Mouse (Mus musculus) liver, embryonic 15.5 days (tissue): Measurements from ENCODE around the gene Olfr1181. TPM values are rescaled to one million over a fixed set of nuclear protein-coding genes. Genes with fewer than 3 reads are reported as not detected.
"Not testable (repeated sequence)": the region's sequence is repeated elsewhere in the genome, so short reads cannot be mapped to it uniquely, and the experiment has no call there.

Source experiments
- ATAC-seq: fragments of 200-750 bp; cut with Nextera tagmentation; 2 replicates; pipeline ENCODE4 v1.8.0; 2017; ENCODE audit warnings: moderate number of reproducible peaks, mild to moderate bottlenecking, moderate library complexity; ENCODE audit not compliant: insufficient read depth
- H3K27ac ChIP-seq: fragments of 300-500 bp; sonication (generic); replicated peaks from 2 replicates; pipeline ENCODE4 v1.5.1; 2015; ENCODE audit warnings: mild to moderate bottlenecking, inconsistent platforms
- H3K27me3 ChIP-seq: fragments of 300-500 bp; sonication (generic); 2 replicates; pipeline ENCODE4 v1.6.1; 2015; ENCODE audit warnings: mild to moderate bottlenecking, inconsistent platforms
- H3K36me3 ChIP-seq: fragments of 300-500 bp; sonication (generic); replicated peaks from 2 replicates; pipeline ENCODE4 v1.6.1; 2015; ENCODE audit warnings: moderate library complexity, mild to moderate bottlenecking, inconsistent platforms
- H3K4me1 ChIP-seq: fragments of 300-500 bp; sonication (generic); replicated peaks from 2 replicates; pipeline ENCODE4 v1.6.1; 2015; ENCODE audit warnings: inconsistent platforms
- H3K4me2 ChIP-seq: fragments of 300-500 bp; sonication (generic); 2 replicates; pipeline ENCODE4 v1.6.1; 2015; ENCODE audit warnings: moderate library complexity, mild to moderate bottlenecking, inconsistent platforms
- H3K4me3 ChIP-seq: fragments of 300-500 bp; sonication (generic); replicated peaks from 2 replicates; pipeline ENCODE4 v1.5.1; 2015; ENCODE audit warnings: mild to moderate bottlenecking, inconsistent platforms
- H3K9ac ChIP-seq: fragments of 300-500 bp; sonication (generic); 2 replicates; pipeline ENCODE4 v1.6.1; 2015; ENCODE audit warnings: moderate library complexity, mild to moderate bottlenecking, inconsistent platforms
- H3K9me3 ChIP-seq: fragments of 300-500 bp; sonication (generic); replicated peaks from 2 replicates; pipeline ENCODE4 v1.6.1; 2016; ENCODE audit warnings: inconsistent platforms
- WGBS: fragments of 180-500 bp; shearing (Covaris S2); methylation state at CpG from one replicate; pipeline ENCODE4 v1.1.7; 2015; ENCODE audit warnings: mixed read lengths; ENCODE audit not compliant: insufficient replicate concordance; 5-methylcytosine and 5-hydroxymethylcytosine counted together
- polyA plus RNA-seq: library from polyadenylated mRNA; unstranded; fragments of >200 nt; fragmentation: Nextera tagmentation; extraction: Ambion mirVana; gene quantifications from 2 replicates; pipeline ENCODE4 v1.2.1, GENCODE M21; 2015

Olfr1181 gene
- polyA plus RNA-seq = not detected in 2 replicates

DNA sequence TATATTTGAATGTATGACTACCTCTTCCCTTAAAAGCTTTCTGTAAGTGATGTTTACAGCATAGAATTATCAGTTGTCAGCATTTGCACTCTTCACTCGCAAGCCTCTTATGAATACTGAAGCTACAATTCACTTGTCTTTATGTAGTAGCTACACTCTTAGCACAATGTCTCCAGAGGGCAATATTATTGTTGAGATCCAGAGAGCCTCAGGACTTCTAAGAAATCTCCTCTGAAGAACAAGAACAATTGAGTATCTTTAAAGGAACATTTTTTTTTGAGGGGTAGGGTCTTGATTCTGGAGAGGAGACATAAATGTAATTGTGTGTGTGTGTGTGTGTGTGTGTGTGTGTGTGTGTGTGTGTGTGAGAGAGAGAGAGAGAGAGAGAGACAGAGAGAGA, at the start of gene Olfr1181:
TSS of gene Olfr1181 (minus strand) at position 101 of the 400 bp plus-strand sequence.
- H3K9ac ChIP-seq = no peak within 1 kb of the TSS
- ATAC-seq = no peak
- no peaks in the 10 kb centered on the region for H3K27me3 ChIP-seq
- no peak within 1 kb of the TSS for H3K27ac ChIP-seq
- 62% methylated on average over 1 of the region's 1 CpGs for WGBS
- no peaks in the 10 kb centered on the region for H3K36me3 ChIP-seq
- no peak within 1 kb of the TSS for H3K4me2 ChIP-seq
- no peaks in the 10 kb centered on the region for H3K4me1 ChIP-seq
- no peak within 1 kb of the TSS for H3K4me3 ChIP-seq
- H3K9me3 ChIP-seq = 0 out of 2 replicates have a peak, but pooled peaks cover 2% of the 10 kb centered on the region

DNA sequence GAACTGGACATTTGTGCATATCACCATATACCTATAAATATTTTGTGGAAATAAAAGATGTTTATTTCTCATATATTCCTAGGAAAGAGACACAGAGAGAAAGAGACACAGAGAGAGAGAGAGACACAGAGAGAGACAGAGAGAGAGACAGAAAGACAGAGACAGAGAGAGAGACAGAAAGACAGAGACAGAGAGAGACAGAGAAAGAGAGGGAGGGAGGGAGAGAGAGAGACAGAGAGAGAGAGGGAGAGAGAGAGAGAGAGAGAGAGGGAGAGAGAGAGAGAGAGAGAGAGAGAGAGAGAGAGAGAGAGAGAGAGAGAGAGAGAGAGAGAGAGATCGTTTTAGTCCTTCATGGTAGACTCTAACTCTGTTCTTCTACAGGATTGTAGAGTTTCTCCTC, 28.6 kb upstream of the Olfr1181 start, which contains the start of gene Olfr1183:
TSS of gene Olfr1183 (plus strand) at position 301 of the 400 bp plus-strand sequence.
- not testable (repeated sequence) for H3K4me2 ChIP-seq, H3K4me3 ChIP-seq, H3K27me3 ChIP-seq, ATAC-seq, H3K4me1 ChIP-seq, H3K36me3 ChIP-seq, H3K9me3 ChIP-seq, H3K27ac ChIP-seq, H3K9ac ChIP-seq
- WGBS = 75% methylated on average over 1 of the region's 1 CpGs

DNA sequence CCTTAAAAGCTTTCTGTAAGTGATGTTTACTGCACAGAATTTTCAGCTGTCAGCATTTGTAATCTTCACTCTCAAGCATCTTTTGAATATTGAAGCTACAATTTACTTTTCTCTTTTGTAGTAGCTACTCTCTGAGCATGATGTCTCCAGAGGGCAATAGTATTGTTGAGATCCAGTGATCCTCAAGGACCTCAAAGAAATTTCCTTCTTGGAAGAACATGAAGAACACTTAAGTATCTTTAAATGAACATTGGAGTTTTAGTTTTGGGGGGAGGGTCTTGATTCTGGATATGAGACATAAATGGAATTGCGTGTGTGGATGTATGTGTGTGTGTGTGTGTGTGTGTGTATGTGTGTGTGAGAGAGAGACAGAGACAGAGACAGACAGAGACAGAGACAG, 23.1 kb upstream of the Olfr1181 start, which contains the start of gene Gm13757:
TSS of gene Gm13757 (minus strand) at position 101 of the 400 bp plus-strand sequence.
- ATAC-seq = no peak
- Histone ChIP-seq H3K4me1 (no peaks in the 10 kb centered on the region), H3K36me3 (no peaks in the 10 kb centered on the region), H3K4me2 (no peak within 1 kb of the TSS), H3K9ac (no peak within 1 kb of the TSS), H3K27me3 (no peaks in the 10 kb centered on the region), H3K9me3 (no peaks in the 10 kb centered on the region), H3K27ac (no peak within 1 kb of the TSS), H3K4me3 (no peak within 1 kb of the TSS)
- 65% methylated on average over 1 of the region's 1 CpGs for WGBS

DNA sequence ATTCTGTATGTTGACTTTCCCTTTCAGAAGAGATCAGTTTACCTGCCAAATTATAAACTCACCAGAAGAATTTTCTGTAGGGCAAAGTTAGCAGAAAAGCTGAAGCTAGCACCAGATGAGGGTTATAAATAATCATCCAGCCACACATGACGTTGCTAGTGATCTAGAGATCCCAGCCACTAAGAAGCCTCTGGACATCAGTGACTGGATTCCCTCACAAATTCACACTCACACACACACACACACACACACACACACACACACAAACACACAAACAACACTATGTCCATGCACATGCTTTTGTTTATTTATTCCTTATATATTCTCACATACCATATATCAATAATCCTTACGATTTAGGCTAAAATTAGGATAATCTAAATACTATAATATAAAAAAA, 6.9 kb downstream of the Olfr1181 start, which contains the start of gene Olfr1180:
TSS of gene Olfr1180 (minus strand) at position 101 of the 400 bp plus-strand sequence.
- Histone ChIP-seq H3K27ac (no peak within 1 kb of the TSS), H3K4me3 (no peak within 1 kb of the TSS), H3K36me3 (no peaks in the 10 kb centered on the region), H3K4me2 (no peak within 1 kb of the TSS), H3K9me3 (no peaks in the 10 kb centered on the region), H3K27me3 (no peaks in the 10 kb centered on the region), H3K4me1 (no peaks in the 10 kb centered on the region), H3K9ac (no peak within 1 kb of the TSS)
- ATAC-seq = no peak
- 50% methylated on average over 2 of the region's 2 CpGs for WGBS

DNA sequence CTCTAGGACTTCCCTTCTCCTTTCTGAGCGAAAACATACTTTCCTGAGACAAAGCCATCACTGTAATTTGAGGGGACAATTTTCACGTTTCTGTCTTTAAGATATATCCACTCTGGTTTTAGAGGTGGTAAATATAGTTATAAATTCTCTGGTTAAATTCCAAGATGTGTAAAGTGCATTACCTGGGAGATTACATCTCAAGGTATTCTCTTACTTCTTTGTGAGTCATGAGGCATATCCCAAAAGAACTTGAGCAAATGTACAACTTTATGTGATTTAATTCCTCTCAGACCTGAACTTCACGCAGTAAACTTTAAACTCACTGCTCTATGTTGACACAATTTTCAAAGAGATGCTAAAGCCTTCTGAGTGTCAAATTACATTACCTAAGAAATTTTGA, 19.6 kb downstream of the Olfr1181 start, which contains the start of gene Olfr1179:
TSS of gene Olfr1179 (minus strand) at position 101 of the 400 bp plus-strand sequence.
- ATAC-seq = no peak
- Histone ChIP-seq H3K4me2 (no peak within 1 kb of the TSS), H3K4me1 (no peaks in the 10 kb centered on the region), H3K27ac (no peak within 1 kb of the TSS), H3K4me3 (no peak within 1 kb of the TSS), H3K9ac (no peak within 1 kb of the TSS), H3K9me3 (no peaks in the 10 kb centered on the region), H3K36me3 (no peaks in the 10 kb centered on the region), H3K27me3 (no peaks in the 10 kb centered on the region)
- 59% methylated on average over 3 of the region's 3 CpGs for WGBS

DNA sequence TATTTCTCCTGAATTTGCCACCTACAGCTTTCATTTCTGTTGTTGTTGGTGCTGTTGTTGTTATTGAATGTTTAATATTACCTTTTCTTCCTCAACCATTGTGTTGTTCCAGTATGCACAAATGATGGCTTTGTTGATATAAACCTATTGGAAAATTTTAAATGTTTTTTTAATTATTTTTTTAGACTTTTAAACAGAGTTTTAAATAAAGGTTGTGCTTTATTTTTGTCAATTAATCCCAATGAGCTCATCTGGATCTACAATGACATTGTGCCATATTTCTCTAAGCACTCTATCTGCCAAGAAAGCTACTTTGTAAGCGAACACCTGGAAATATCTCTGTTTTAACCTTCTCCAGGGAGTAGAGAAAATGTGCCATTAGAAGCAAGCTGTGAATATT, 39.2 kb downstream of the Olfr1181 start, which contains the start of gene Olfr1178:
TSS of gene Olfr1178 (plus strand) at position 301 of the 400 bp plus-strand sequence.
- H3K4me1 ChIP-seq = no peaks in the 10 kb centered on the region
- no peaks in the 10 kb centered on the region for H3K36me3 ChIP-seq
- no peaks in the 10 kb centered on the region for H3K9me3 ChIP-seq
- H3K9ac ChIP-seq = no peak within 1 kb of the TSS
- no peaks in the 10 kb centered on the region for H3K27me3 ChIP-seq
- no peak within 1 kb of the TSS for H3K4me3 ChIP-seq
- no peak for ATAC-seq
- no peak within 1 kb of the TSS for H3K4me2 ChIP-seq
- H3K27ac ChIP-seq = no peak within 1 kb of the TSS
- 47% methylated on average over 1 of the region's 1 CpGs for whole genome bisulfite sequencing

Other genes starting within 250 kb of the Olfr1181 start
- not detected in 2 replicates for gene Olfr1168, start 244.3 kb downstream of the Olfr1181 start, polyA plus RNA-seq
- gene Olfr1170, start 197.8 kb downstream of the Olfr1181 start, polyA plus RNA-seq = not detected in 2 replicates
- not detected in 2 replicates for gene Olfr1173, start 146.3 kb downstream of the Olfr1181 start, polyA plus RNA-seq
- gene Olfr1174-ps, start 111.0 kb downstream of the Olfr1181 start, polyA plus RNA-seq = not detected in 2 replicates
- gene Olfr1175-ps, start 99.0 kb downstream of the Olfr1181 start, polyA plus RNA-seq = not detected in 2 replicates
- gene Olfr1176, start 89.5 kb downstream of the Olfr1181 start, polyA plus RNA-seq = not detected in 2 replicates
- not detected in 2 replicates for gene Olfr1177-ps, start 79.7 kb downstream of the Olfr1181 start, polyA plus RNA-seq
- not detected in 2 replicates for gene Olfr1178, start 39.1 kb downstream of the Olfr1181 start, polyA plus RNA-seq
- gene Olfr1179, start 19.7 kb downstream of the Olfr1181 start, polyA plus RNA-seq = not detected in 2 replicates
- gene Olfr1180, start 7.0 kb downstream of the Olfr1181 start, polyA plus RNA-seq = not detected in 2 replicates
- gene Gm13757, start 23.0 kb upstream of the Olfr1181 start, polyA plus RNA-seq = not detected in 2 replicates
- gene Olfr1183, start 28.7 kb upstream of the Olfr1181 start, polyA plus RNA-seq = not detected in 2 replicates
- gene Olfr1184, start 57.4 kb upstream of the Olfr1181 start, polyA plus RNA-seq = not detected in 2 replicates
- not detected in 2 replicates for gene Olfr1185-ps1, start 67.1 kb upstream of the Olfr1181 start, polyA plus RNA-seq
- not detected in 2 replicates for gene Olfr1186, start 92.4 kb upstream of the Olfr1181 start, polyA plus RNA-seq
- gene Olfr1188, start 130.8 kb upstream of the Olfr1181 start, polyA plus RNA-seq = not detected in 2 replicates
- gene Olfr1189, start 160.3 kb upstream of the Olfr1181 start, polyA plus RNA-seq = not detected in 2 replicates
- gene Olfr1191-ps1, start 214.4 kb upstream of the Olfr1181 start, polyA plus RNA-seq = not detected in 2 replicates
- gene Olfr1192-ps1, start 222.3 kb upstream of the Olfr1181 start, polyA plus RNA-seq = not detected in 2 replicates
- not detected in 2 replicates for gene Olfr1193, start 249.5 kb upstream of the Olfr1181 start, polyA plus RNA-seq